Mouse (Mus musculus): ENCODE measurements around the gene Fgd3.

GRCm38 (mm10) chr13:49238737-49239136, 81.4 kb downstream of the Fgd3 start:
- TF ChIP-seq ELF1 (IDR thresholded peaks at IDR 0.05; ENCODE audit: low read depth, low read length), result no peak
- no peak for TF ChIP-seq JUND (conservative IDR thresholded peaks at IDR 0.05; ENCODE audit: low read depth, low read length)
- no peak for TF ChIP-seq CTCF (conservative IDR thresholded peaks at IDR 0.05 in 1 of 2, IDR thresholded peaks at IDR 0.05 in 1 of 2; ENCODE audit: low read depth in 2 of 2, low read length in 2 of 2)
- TF ChIP-seq POLR2A (IDR thresholded peaks at IDR 0.05; ENCODE audit: low read depth, low read length), result no peak
